Mouse (Mus musculus) stomach, embryonic 16.5 days (tissue): ENCODE results near the gene Sema4a. TPM values are rescaled to one million over a fixed set of nuclear protein-coding genes. Genes with fewer than 3 reads are reported as not detected.
A peak's percentile ranks its signal among the peaks of the same experiment; 100 is the strongest.

ENCODE experiments used
- ATAC-seq: fragments of 200-750 bp; cut with Nextera tagmentation; 2 replicates; pipeline ENCODE4 v1.8.0; 2017; ENCODE audit warnings: moderate number of reproducible peaks, moderate TSS enrichment; ENCODE audit not compliant: insufficient read depth, low FRiP score
- H3K27ac ChIP-seq: fragments of 300-500 bp; sonication (generic); 2 replicates; pipeline ENCODE4 v1.5.1; 2014; ENCODE audit warnings: low read length
- H3K27me3 ChIP-seq: fragments of 300-500 bp; sonication (generic); 2 replicates; pipeline ENCODE4 v1.6.1; 2014; ENCODE audit warnings: low read length, control low read depth, mixed read lengths; ENCODE audit not compliant: control insufficient read depth, insufficient read depth
- H3K36me3 ChIP-seq: fragments of 300-500 bp; sonication (generic); 2 replicates; pipeline ENCODE4 v1.6.1; 2014; ENCODE audit warnings: low read length; ENCODE audit not compliant: control insufficient read depth, insufficient read depth
- H3K4me1 ChIP-seq: fragments of 300-500 bp; sonication (generic); 2 replicates; pipeline ENCODE4 v1.6.1; 2014; ENCODE audit warnings: low read length, control low read depth, mixed read lengths; ENCODE audit not compliant: control insufficient read depth, insufficient read depth
- H3K4me2 ChIP-seq: fragments of 300-500 bp; sonication (generic); 2 replicates; pipeline ENCODE4 v1.6.1; 2014; ENCODE audit warnings: low read depth, low read length, mixed read lengths
- H3K4me3 ChIP-seq: fragments of 300-500 bp; sonication (generic); replicated peaks from 2 replicates; pipeline ENCODE4 v1.5.1; 2014; ENCODE audit warnings: mild to moderate bottlenecking, low read length
- H3K9ac ChIP-seq: fragments of 300-500 bp; sonication (generic); 2 replicates; pipeline ENCODE4 v1.6.1; 2014; ENCODE audit warnings: low read length
- H3K9me3 ChIP-seq: fragments of 300-500 bp; sonication (generic); replicated peaks from 2 replicates; pipeline ENCODE4 v1.6.1; 2016; ENCODE audit warnings: low read length, control low read depth; ENCODE audit not compliant: control insufficient read depth
- WGBS: fragments of 180-500 bp; shearing (Covaris S2); extraction: QIAGEN DNeasy Blood & Tissue Kit; methylation state at CpG from one replicate; pipeline ENCODE4 v1.1.7; 2014; 5-methylcytosine and 5-hydroxymethylcytosine counted together
- polyA plus RNA-seq: library from polyadenylated mRNA; unstranded; fragments of >200 nt; fragmentation: Nextera tagmentation; extraction: Ambion mirVana; gene quantifications from 2 replicates; pipeline ENCODE4 v1.2.1, GENCODE M21; 2015

Gene Sema4a
- 33.1 and 38.4 TPM in 2 replicates for polyA plus RNA-seq

DNA sequence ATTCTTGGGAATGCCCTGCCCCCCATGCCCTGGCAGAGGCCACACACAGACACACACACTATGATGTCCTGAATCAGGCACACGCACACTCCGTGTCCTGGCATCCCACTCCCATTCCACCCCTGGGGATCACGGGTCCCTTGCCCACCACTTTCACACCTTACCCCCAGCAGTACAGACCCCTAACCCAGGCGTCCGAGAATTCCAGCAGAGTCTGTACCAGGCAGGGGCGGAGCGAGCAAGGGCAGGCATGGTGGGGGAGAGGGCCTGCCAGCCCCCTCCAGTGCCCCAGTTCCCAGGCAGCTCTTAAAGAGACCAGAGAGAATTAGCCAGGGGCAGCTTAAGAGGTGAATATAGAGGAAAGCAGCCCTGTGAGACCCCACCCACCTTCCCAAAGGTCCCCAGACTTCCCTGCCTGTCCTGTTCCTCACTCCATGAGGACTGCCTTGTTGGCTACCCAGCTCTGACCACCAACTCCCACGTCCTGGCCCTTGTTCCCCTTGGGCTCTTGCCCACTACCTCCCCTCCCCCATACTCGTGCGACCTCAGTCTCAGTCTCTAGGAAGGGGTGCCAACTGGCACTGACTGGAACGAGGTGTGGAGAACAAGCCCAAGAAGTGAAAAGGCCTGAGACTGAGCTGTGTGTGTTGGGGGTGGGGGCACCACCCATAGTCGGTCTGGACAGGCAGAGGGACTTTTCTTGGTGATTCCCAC, at the start of gene Sema4a:
Gene Sema4a, minus strand, starts transcription at position 200 of the 714 bp plus-strand sequence.
- 45% methylated on average over 12 of the region's 12 CpGs for WGBS
- ATAC-seq, result no peak

DNA sequence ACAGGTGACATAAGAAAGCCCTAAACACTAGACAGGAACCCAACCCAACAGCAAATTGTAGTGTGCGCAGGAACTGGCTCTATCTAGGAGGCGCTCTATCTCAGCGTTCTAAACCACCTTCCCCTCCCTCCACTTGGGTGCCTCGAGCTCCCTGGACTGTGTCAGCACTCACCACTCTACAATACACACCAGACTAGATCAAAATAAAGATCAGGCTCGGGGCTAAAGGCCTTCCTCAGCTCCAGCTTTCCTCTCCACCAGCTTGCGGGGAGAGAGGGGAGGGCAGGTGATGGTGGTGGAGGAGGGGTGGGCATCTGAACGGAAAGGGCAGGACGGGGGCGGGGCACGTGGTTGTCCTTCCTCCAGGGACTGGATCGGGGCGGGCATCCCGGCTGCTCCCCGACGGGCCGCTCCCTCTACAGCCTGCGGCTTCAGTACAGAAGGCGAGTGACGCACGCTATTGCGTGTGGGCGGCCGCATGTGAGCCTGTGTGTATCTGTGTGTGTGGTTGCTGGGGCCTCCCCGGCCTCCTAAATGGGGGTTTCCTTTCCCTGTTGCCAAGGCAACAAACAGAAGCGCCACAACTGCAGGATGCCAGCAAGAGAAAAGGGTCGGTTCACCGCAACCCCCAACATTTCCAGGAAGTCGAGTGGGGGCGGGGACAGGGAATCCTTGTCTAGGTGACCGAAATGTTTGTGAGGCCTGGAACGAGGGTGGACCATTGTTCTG, 48.9 kb upstream of the Sema4a start, which contains the start of gene Lmna:
Gene Lmna, minus strand, starts transcription at position 265 of the 729 bp plus-strand sequence.
- WGBS, result 1% methylated on average over 31 of the region's 31 CpGs
- Histone ChIP-seq H3K27me3 (no peaks in the 10 kb centered on the region), H3K27ac (peak within 1 kb of the TSS; percentile 95), H3K4me3 (peak within 1 kb of the TSS; percentile 51), H3K9me3 (no peaks in the 10 kb centered on the region), H3K4me2 (peak within 1 kb of the TSS; percentile 62), H3K4me1 (peaks cover 48% of the 10 kb centered on the region), H3K36me3 (no peaks in the 10 kb centered on the region), H3K9ac (peak within 1 kb of the TSS; percentile 78)
- peak; percentile 96 for ATAC-seq

More for the DNA sequence above, at the start of gene Sema4a:
- no peaks in the 10 kb centered on the region; the same call in 1 of the 2 replicates for H3K27me3 ChIP-seq
- H3K4me1 ChIP-seq, result peaks cover 9% of the 10 kb centered on the region; the same call in 1 of the 2 replicates
- no peak within 1 kb of the TSS for H3K27ac ChIP-seq
- H3K9ac ChIP-seq, result no peak within 1 kb of the TSS
- H3K4me3 ChIP-seq, result no peak within 1 kb of the TSS
- no peak within 1 kb of the TSS for H3K4me2 ChIP-seq
- no peaks in the 10 kb centered on the region for H3K9me3 ChIP-seq
- no peaks in the 10 kb centered on the region for H3K36me3 ChIP-seq

DNA sequence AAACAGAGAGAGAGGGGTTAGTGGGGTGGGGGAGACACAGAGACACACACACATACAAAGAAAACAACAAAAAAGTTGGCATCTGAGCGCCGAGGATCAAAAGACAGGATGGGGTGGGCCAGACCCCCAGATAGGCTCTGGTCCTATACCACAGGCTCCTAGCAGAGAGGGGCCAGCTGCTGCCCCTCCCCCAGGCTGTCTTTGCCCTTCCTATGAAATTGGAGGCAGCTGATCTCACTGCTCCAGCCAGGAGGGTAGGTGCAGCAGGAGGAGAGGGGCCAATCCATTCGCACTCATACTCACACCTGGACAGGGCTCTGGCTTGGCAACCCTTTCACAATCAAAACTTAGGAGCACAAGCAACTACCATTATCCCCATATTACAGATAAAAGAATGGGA, 48.3 kb upstream of the Sema4a start:
- Histone ChIP-seq H3K27me3 (no peaks in the 10 kb centered on the region), H3K36me3 (no peaks in the 10 kb centered on the region), H3K27ac (peak overlapping the region; percentile 95), H3K4me2 (peak overlapping the region; percentile 62), H3K4me3 (peak overlapping the region; percentile 51), H3K4me1 (peaks cover 44% of the 10 kb centered on the region), H3K9me3 (no peaks in the 10 kb centered on the region), H3K9ac (peak overlapping the region; percentile 78)
- ATAC-seq, result no peak
- 54% methylated on average over 3 of the region's 3 CpGs for WGBS

DNA sequence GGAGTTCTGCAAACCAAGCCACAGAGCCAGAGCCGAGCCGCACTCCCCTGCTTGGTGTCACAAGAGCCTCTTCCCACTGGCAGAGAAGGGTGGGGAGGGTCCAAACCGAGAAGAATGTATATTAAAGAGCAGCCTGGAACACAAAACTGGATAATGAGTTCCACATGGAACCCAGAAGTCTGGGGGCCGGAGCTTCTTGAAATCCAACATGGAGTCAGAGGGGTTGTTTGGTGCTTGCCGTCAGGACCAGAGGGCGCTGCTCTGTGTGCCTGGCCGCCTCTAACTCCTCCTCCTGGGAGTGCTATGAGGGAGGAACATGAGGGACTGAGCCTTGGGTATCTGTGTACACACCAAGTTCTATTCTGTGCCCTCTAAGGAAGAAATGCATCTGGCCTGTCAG, 44.8 kb upstream of the Sema4a start:
- no peaks in the 10 kb centered on the region for H3K36me3 ChIP-seq
- no peak overlapping the region for H3K4me2 ChIP-seq
- H3K27ac ChIP-seq, result peak overlapping the region; percentile 43
- H3K9me3 ChIP-seq, result no peaks in the 10 kb centered on the region
- H3K4me3 ChIP-seq, result no peak overlapping the region
- peaks cover 35% of the 10 kb centered on the region for H3K4me1 ChIP-seq
- no peak for ATAC-seq
- WGBS, result 40% methylated on average over 7 of the region's 7 CpGs
- no peak overlapping the region for H3K9ac ChIP-seq
- H3K27me3 ChIP-seq, result no peaks in the 10 kb centered on the region

DNA sequence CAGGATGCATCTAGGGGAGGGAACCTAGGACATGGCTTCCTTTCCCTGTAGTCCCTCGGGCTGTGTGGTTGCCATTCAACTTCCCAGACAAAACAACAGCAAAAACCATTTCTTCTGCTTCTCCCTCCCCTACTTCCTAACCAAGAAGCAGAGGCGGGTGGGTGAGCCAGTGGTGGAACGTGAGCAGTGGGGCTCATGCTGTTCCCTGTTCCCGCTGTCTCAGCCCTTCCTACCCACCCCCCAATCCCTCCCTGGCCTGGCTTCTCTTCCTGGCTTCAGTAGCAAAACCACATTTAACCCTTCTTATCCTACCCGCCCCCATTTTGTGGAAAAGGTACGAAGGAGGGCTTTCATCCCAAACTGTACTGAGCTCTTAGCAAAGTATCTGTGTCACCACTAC, 44.1 kb upstream of the Sema4a start:
- H3K27ac ChIP-seq, result peak overlapping the region; percentile 43
- no peaks in the 10 kb centered on the region for H3K36me3 ChIP-seq
- peaks cover 35% of the 10 kb centered on the region for H3K4me1 ChIP-seq
- H3K9me3 ChIP-seq, result no peaks in the 10 kb centered on the region
- ATAC-seq, result no peak
- no peak overlapping the region for H3K4me3 ChIP-seq
- no peak overlapping the region for H3K9ac ChIP-seq
- no peak overlapping the region for H3K4me2 ChIP-seq
- WGBS, result 74% methylated on average over 6 of the region's 6 CpGs
- H3K27me3 ChIP-seq, result no peaks in the 10 kb centered on the region

DNA sequence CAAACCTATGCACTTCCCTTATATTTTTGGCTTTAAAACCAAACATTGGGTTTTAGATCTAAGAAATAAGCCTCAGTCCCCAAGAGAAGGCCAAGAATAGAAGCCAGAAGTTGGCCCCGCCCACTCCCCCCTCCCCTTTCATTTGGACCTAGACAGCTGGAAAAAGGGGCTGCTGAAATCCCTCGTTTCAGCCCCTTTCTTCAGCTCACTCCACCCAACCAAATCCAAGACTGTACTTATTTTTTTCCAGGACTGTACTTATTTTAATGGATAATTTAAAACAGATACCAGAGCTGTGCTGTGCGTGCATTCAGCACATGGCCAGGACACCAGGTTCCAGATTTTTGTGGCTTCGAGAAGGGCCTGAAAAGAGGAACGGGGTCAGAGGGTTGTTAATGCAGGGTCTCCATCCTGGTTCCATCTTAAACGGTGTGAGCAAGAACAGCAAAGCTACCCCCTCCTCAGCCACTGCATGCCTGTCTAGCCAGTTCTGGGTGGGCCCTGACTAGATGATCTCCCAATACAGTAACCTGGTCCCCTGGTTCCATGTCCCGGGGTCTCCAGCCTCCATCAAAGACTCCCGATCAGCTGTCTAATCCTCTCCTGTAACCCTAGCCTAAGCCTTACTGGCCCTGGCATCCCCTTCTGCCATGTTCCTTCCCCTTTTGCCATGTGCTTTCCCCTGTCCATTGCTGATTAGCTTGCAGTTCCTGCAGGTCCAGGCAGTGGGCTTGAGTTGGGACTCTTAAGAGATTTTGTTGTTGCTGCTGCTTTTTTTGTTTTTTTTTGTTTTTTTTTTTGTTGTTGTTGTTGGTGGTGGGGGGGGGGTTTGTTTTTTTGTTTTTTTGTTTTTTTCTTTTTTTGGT, 43.1 kb upstream of the Sema4a start:
- Histone ChIP-seq H3K4me1 (peaks cover 34% of the 10 kb centered on the region), H3K4me2 (peak overlapping the region; percentile 75), H3K36me3 (no peaks in the 10 kb centered on the region), H3K9ac (peak overlapping the region; percentile 49; the same call in 1 of the 2 replicates), H3K9me3 (no peaks in the 10 kb centered on the region), H3K27me3 (no peaks in the 10 kb centered on the region), H3K4me3 (no peak overlapping the region), H3K27ac (peak overlapping the region; percentile 96)
- ATAC-seq, result no peak
- WGBS, result 41% methylated on average over 8 of the region's 8 CpGs

DNA sequence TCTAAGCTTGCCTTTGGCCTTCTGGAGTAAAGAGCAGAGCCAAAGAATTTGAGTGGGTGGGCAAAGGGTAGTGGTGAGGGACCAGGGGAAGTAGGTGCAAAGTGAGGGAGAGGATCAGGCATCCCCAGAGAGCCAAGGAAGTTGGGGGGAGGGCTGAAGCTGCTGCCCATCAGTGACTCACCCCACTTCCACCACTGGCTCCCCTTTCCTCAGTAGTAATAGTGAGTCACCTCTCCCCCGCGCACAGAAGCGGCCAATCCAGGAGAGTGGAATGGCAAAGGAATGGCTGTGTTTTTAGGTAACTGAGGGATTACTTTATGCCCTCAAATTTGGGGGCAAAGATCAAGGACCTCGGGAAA, 42.5 kb upstream of the Sema4a start:
- peak overlapping the region; percentile 49 for H3K9ac ChIP-seq
- WGBS, result 15% methylated on average over 4 of the region's 4 CpGs

DNA sequence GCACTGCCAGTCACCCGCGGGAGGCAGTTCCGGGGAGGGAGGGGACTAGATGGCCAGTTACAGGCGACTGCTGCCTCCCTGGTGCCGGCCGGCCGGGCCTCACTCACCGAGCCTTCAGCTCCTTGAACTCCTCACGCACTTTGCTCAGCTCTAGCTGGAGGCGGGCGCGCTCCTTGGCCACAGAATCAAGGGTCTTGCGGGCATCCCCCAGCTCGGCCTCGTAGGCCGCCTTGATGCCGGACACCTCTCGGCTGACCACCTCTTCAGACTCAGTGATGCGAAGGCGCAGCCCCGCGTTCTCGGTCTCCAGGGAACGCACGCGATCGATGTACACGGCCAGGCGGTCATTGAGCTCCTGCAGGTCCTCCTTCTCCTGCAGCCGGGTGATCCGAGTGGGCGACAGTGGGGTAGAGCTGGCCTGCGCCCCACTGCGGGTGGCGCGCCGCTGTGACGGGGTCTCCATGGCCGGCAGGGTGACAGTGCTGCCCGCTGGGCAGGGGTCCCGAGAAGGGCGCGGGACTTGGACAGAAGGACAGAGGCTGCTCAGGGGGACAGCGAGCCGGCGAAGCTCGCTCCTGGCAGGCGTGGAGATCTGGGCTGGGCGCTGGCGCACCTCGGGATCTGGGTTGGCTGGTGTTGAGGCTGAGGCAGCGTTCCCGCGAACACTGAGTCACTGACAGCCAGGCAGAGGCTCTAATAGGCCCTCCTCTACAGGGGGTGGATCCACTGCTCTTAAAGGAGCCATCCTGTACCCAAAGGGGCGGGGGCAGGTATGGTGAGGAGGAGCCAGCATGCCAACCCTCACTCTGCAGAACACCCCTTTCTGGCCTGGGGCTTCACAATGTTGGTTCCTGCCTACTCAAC, 41.9 kb upstream of the Sema4a start:
- Histone ChIP-seq H3K27ac (peak overlapping the region; percentile 96), H3K9me3 (no peaks in the 10 kb centered on the region), H3K9ac (peak overlapping the region; percentile 95), H3K36me3 (no peaks in the 10 kb centered on the region), H3K27me3 (no peaks in the 10 kb centered on the region), H3K4me1 (peaks cover 34% of the 10 kb centered on the region), H3K4me2 (peak overlapping the region; percentile 75), H3K4me3 (peak overlapping the region; percentile 84)
- WGBS, result under 1% methylated on average over 55 of the region's 55 CpGs
- ATAC-seq, result peak; percentile 94

More for the DNA sequence above, 42.5 kb upstream of the Sema4a start:
- Histone ChIP-seq H3K4me3 (peak overlapping the region; percentile 84), H3K4me1 (peaks cover 34% of the 10 kb centered on the region), H3K36me3 (no peaks in the 10 kb centered on the region), H3K9me3 (no peaks in the 10 kb centered on the region), H3K27ac (peak overlapping the region; percentile 96), H3K27me3 (no peaks in the 10 kb centered on the region), H3K4me2 (peak overlapping the region; percentile 75)
- peak; percentile 51 for ATAC-seq
